Mouse (Mus musculus) limb, embryonic 14.5 days (tissue): ENCODE data around the gene Dscaml1. TPM values are rescaled to one million over a fixed set of nuclear protein-coding genes. Genes with fewer than 3 reads are reported as not detected.

Source experiments
- ATAC-seq: fragments of 200-750 bp; cut with Nextera tagmentation; 2 replicates; pipeline ENCODE4 v1.8.0; 2017; ENCODE audit warnings: low read depth, moderate number of reproducible peaks, moderate TSS enrichment; ENCODE audit not compliant: low FRiP score
- DNase-seq: peaks from one replicate; pipeline ENCODE4 v3.0.0-alpha.2; 2015; ENCODE audit warnings: low spot score
- H3K27ac ChIP-seq: fragments of 300-500 bp; sonication (generic); replicated peaks from 2 replicates; pipeline ENCODE4 v1.5.1; 2014; ENCODE audit warnings: low read depth, mild to moderate bottlenecking, low read length, moderate library complexity, mixed read lengths
- H3K27me3 ChIP-seq: fragments of 300-500 bp; sonication (generic); 2 replicates; pipeline ENCODE4 v1.6.1; 2014; ENCODE audit warnings: low read length, mixed read lengths; ENCODE audit not compliant: control insufficient read depth, insufficient read depth
- H3K36me3 ChIP-seq: fragments of 300-500 bp; sonication (generic); 2 replicates; pipeline ENCODE4 v1.6.1; 2014; ENCODE audit warnings: mild to moderate bottlenecking, low read length, moderate library complexity, mixed read lengths; ENCODE audit not compliant: control insufficient read depth, insufficient read depth
- H3K4me1 ChIP-seq: fragments of 300-500 bp; sonication (generic); 2 replicates; pipeline ENCODE4 v1.6.1; 2014; ENCODE audit warnings: antibody characterized with exemption, low read length, mixed read lengths; ENCODE audit not compliant: control insufficient read depth, insufficient read depth
- H3K4me2 ChIP-seq: fragments of 300-500 bp; sonication (generic); replicated peaks from 2 replicates; pipeline ENCODE4 v1.6.1; 2014; ENCODE audit warnings: low read depth, mild to moderate bottlenecking, low read length, moderate library complexity; ENCODE audit not compliant: severe bottlenecking
- H3K4me3 ChIP-seq: fragments of 300-500 bp; sonication (generic); replicated peaks from 2 replicates; pipeline ENCODE4 v1.5.1; 2014; ENCODE audit warnings: low read length
- H3K9ac ChIP-seq: fragments of 300-500 bp; sonication (generic); 2 replicates; pipeline ENCODE4 v1.6.1; 2014; ENCODE audit warnings: mild to moderate bottlenecking, low read depth, low read length, moderate library complexity; ENCODE audit not compliant: severe bottlenecking
- H3K9me3 ChIP-seq: fragments of 300-500 bp; sonication (generic); 2 replicates; pipeline ENCODE4 v1.6.1; 2016; ENCODE audit warnings: low read length; ENCODE audit not compliant: control insufficient read depth
- POLR2A ChIP-seq: fragments of 200-500 bp; IDR thresholded peaks from 2 replicates; pipeline ENCODE4 v1.8.0; 2012; ENCODE audit warnings: inconsistent platforms, mild to moderate bottlenecking, moderate library complexity, borderline replicate concordance; ENCODE audit not compliant: insufficient read depth, insufficient read length; ENCODE audit errors: extremely low read depth
- WGBS: fragments of 180-500 bp; shearing (Covaris S2); extraction: QIAGEN DNeasy Blood & Tissue Kit; methylation state at CpG from one replicate; pipeline ENCODE4 v1.1.7; 2014; 5-methylcytosine and 5-hydroxymethylcytosine counted together
- polyA plus RNA-seq, 2 experiments: library from polyadenylated mRNA; depleted of rRNA in 1 of 2; stranded (reverse) in 1 of 2; unstranded in 1 of 2; fragments of >200 nt; fragmentation: Nextera tagmentation in 1 of 2; extraction: Ambion mirVana in 1 of 2; gene quantifications; 2 replicates each; pipeline versions ENCODE4 v1.2.1 to v1.2.3; 2012 to 2014

Dscaml1 gene
- polyA plus RNA-seq, 2 experiments: 0.43 to 1.0 TPM

DNA sequence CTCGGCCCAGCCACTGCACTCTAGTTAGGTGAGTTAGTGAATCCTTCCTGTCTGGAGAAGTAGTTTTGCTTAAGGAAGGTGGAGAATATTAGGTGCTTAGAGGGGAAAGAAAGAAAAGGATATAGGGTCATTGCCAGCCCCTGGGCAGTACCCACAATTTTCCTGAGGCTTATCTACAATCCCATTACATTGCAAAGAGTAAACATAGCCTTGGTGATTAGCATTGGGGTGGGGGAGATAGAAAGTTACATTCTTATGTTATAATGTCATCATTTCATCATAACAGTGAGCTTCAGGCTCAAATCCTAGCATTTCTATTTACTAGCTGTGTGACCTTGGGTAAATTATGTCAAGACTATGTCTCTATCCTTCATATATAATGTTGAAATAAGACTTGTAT, 70.5 kb downstream of the Dscaml1 start:
- TF ChIP-seq POLR2A: no peak
- Histone ChIP-seq H3K9me3 (no peaks in the 10 kb centered on the region), H3K27me3 (no peaks in the 10 kb centered on the region), H3K4me2 (no peak overlapping the region), H3K27ac (no peak overlapping the region), H3K9ac (no peak overlapping the region), H3K4me3 (no peak overlapping the region), H3K4me1 (peaks cover 3% of the 10 kb centered on the region; the same call in 1 of the 2 replicates), H3K36me3 (no peaks in the 10 kb centered on the region)
- ATAC-seq (no peak), DNase-seq (no peak)
- 76% methylated on average over 1 of the region's 1 CpGs for WGBS

DNA sequence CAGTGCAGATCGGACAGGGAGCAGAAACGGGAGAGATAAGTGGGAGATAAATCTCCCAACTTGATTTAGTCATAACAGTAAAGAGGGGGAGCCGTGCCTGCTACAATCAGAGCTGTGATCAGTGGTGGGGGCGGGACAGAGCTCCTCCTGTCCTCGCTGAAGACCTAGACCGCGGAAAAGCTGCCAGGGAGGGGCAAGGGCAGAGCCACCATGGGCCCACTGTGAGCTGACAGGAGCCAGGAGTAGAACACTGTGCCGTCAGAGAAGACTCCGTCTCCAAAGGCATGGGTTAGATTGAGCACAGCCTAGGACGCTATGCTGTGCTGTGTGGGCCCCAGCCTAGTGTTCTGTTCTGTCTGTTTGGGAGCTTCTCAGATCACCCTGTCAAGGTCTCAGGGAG, 72.8 kb downstream of the Dscaml1 start:
- ATAC-seq (no peak), DNase-seq (no peak)
- TF ChIP-seq POLR2A: no peak
- WGBS: 44% methylated on average over 10 of the region's 10 CpGs
- no peaks in the 10 kb centered on the region for H3K9me3 ChIP-seq
- no peaks in the 10 kb centered on the region for H3K27me3 ChIP-seq
- peaks cover 4% of the 10 kb centered on the region; the same call in 1 of the 2 replicates for H3K4me1 ChIP-seq
- H3K36me3 ChIP-seq: no peaks in the 10 kb centered on the region
- H3K27ac ChIP-seq: no peak overlapping the region
- H3K9ac ChIP-seq: no peak overlapping the region; the same call in 1 of the 2 replicates
- H3K4me2 ChIP-seq: no peak overlapping the region
- H3K4me3 ChIP-seq: no peak overlapping the region

DNA sequence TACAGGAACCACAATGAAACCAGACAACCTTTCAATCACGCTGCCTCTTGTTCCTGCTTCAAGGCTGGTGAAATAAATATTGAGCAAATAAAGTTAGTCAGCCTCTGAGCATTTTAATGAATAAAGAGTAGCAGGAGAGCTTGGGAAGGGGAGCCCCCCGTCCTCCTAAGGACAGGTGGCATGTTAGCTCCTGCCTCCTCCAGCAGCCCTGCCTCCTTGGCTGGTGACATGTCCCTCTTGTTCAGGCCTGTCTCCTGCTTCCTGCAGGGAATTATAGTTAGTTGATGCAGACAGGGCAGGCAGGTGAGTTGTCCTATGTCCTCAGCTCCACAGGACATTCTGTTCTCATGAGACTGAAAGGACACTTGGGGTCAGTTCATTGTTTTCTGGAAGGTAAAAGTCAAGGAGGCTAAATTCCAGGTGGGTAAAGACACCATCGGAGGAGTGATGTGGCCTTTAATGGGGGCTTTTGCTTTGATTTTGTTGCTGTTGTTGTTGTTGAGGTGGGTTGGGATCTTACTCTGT, 73.7 kb downstream of the Dscaml1 start:
- no peak overlapping the region for H3K9ac ChIP-seq
- H3K27me3 ChIP-seq: no peaks in the 10 kb centered on the region
- ATAC-seq (no peak), DNase-seq (no peak)
- H3K9me3 ChIP-seq: no peaks in the 10 kb centered on the region
- H3K27ac ChIP-seq: no peak overlapping the region
- H3K4me3 ChIP-seq: no peak overlapping the region
- TF ChIP-seq POLR2A: no peak
- H3K4me2 ChIP-seq: no peak overlapping the region
- H3K36me3 ChIP-seq: no peaks in the 10 kb centered on the region
- 52% methylated on average over 3 of the region's 3 CpGs for WGBS
- peaks cover 11% of the 10 kb centered on the region for H3K4me1 ChIP-seq

DNA sequence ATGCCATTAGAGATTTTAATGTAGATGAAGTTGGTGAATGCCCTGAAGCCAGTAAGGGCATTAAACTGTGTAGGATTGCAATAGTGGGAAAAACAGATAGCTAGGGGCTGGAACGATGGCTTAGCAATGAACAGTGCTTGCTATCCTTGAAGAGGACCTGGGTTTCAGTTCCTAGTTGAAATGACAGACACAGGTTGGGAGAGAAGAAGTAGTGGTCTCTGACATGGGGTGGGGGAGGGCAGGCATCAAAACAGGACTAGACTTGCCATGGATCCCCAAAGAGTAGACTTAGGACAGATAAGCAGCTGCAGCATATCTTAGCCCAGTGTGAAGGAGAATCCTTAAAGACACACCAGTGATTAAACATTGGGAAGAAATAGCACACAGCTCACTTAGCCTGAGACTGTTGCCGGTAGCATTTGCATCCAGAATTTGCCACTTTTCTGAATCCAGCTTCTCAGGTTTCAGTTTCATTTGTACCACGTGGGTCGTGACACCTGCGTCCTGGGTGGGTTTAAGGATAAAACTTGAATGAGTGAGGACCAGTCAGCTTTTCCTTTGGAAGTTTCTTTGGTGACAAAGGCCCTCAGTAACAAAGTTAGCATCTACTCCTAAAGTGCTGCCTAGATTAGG, 75.0 kb downstream of the Dscaml1 start:
- H3K9ac ChIP-seq: no peak overlapping the region
- H3K36me3 ChIP-seq: no peaks in the 10 kb centered on the region
- DNase-seq (no peak), ATAC-seq (no peak)
- no peak overlapping the region for H3K4me2 ChIP-seq
- 41% methylated on average over 5 of the region's 5 CpGs for WGBS
- no peaks in the 10 kb centered on the region for H3K9me3 ChIP-seq
- H3K27ac ChIP-seq: no peak overlapping the region
- no peak overlapping the region for H3K4me3 ChIP-seq
- no peaks in the 10 kb centered on the region for H3K27me3 ChIP-seq
- TF ChIP-seq POLR2A: no peak
- H3K4me1 ChIP-seq: peaks cover 11% of the 10 kb centered on the region

DNA sequence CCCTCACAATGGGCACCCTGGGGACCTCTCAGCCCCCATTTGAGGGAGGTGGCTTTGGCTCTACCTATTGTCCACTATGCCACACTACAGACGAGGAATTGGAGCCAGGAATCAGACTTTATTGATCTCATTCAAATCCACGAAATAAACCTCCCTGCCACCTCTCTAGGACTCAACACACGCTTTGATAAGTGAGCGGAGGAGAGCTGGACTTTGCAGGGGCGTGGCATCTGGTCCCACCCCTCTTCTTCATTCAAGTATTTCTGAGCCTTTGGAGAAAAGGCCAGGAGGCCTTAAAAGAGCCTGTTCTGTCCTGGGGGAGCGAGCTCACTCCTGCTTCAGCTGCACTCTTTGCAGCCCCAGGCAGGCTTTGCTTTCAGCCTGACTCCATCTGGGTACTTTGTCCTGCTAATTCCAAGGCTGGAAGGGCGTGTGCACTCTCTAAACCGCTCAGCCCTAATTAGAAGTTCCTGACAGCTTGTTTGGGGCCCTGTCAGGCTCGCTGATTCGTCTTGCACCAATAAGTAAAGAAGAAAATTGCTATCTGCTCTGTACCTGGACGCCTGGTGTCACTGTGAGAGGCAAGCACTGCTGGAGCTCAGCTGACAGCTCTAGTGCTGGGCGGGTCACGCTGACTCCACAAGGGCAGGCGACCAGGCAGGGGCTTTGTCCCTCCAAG, 75.7 kb downstream of the Dscaml1 start:
- Histone ChIP-seq H3K9ac (no peak overlapping the region), H3K4me2 (no peak overlapping the region), H3K4me1 (peaks cover 11% of the 10 kb centered on the region), H3K27ac (no peak overlapping the region), H3K9me3 (no peaks in the 10 kb centered on the region), H3K27me3 (no peaks in the 10 kb centered on the region), H3K4me3 (no peak overlapping the region), H3K36me3 (no peaks in the 10 kb centered on the region)
- 13% methylated on average over 14 of the region's 14 CpGs for WGBS
- DNase-seq (no peak), ATAC-seq (no peak)
- TF ChIP-seq POLR2A: no peak
